Mouse (Mus musculus) adrenal gland (tissue): Measurements from ENCODE around the gene Tuba1c.

Experiments
- intact Hi-C: fragments of 180-260 bp; cut with DNase I; formaldehyde crosslinking; loops from one replicate; pipeline ENCODE4 v1.15.1; 2025

The Tuba1c gene

GRCm38 (mm10) chr15:98993865-98994264 lies 35.8 kb upstream of the Tuba1c start:
- intact Hi-C loops: loop anchor here (5.0 kb wide), 1 partner anchor 102 kb away; the partner anchor contains the start of gene Rhebl1

- intact Hi-C loops: loop anchor here (5.0 kb wide), 3 partner anchors 103 to 757 kb away; partner anchors contain the start of gene Rhebl1
These were observed 34.7 kb upstream of the Tuba1c start for GRCm38 (mm10) chr15:98994957-98995520.

GRCm38 (mm10) chr15:98996840-98997239 lies 32.9 kb upstream of the Tuba1c start:
- intact Hi-C loops: loop anchor here (5.0 kb wide), 2 partner anchors 120 to 755 kb away; no protein-coding TSS in a partner anchor

GRCm38 (mm10) chr15:98997938-98998774 lies 31.5 kb upstream of the Tuba1c start:
- intact Hi-C loops: loop anchor here (5.0 kb wide), 2 partner anchors 121 to 754 kb away; no protein-coding TSS in a partner anchor

GRCm38 (mm10) chr15:98998775-98999157 lies 30.9 kb upstream of the Tuba1c start:
- intact Hi-C loops: loop anchor here (5.0 kb wide), 2 partner anchors 121 to 754 kb away; no protein-coding TSS in a partner anchor

- intact Hi-C loops: no loop called here
These were observed 29.0 kb upstream of the Tuba1c start for GRCm38 (mm10) chr15:99000535-99001283.

GRCm38 (mm10) chr15:99001451-99001931 lies 28.2 kb upstream of the Tuba1c start:
- intact Hi-C loops: no loop called here

- intact Hi-C loops: no loop called here
These were observed 26.1 kb upstream of the Tuba1c start for GRCm38 (mm10) chr15:99003600-99003999.

GRCm38 (mm10) chr15:99008801-99009241 lies 20.9 kb upstream of the Tuba1c start:
- intact Hi-C loops: no loop called here

GRCm38 (mm10) chr15:99010896-99011295 lies 18.8 kb upstream of the Tuba1c start:
- intact Hi-C loops: no loop called here

- intact Hi-C loops: no loop called here
These were observed 17.7 kb upstream of the Tuba1c start for GRCm38 (mm10) chr15:99011946-99012345.

GRCm38 (mm10) chr15:99014496-99015030 lies 15.1 kb upstream of the Tuba1c start:
- intact Hi-C loops: no loop called here

- intact Hi-C loops: no loop called here
These were observed 12.3 kb upstream of the Tuba1c start for GRCm38 (mm10) chr15:99017355-99017761.

GRCm38 (mm10) chr15:99017986-99018385 lies 11.7 kb upstream of the Tuba1c start:
- intact Hi-C loops: no loop called here

- intact Hi-C loops: no loop called here
These were observed 11.1 kb upstream of the Tuba1c start for GRCm38 (mm10) chr15:99018630-99019029.

GRCm38 (mm10) chr15:99019436-99019835 lies 10.3 kb upstream of the Tuba1c start:
- intact Hi-C loops: no loop called here

GRCm38 (mm10) chr15:99020171-99020570 lies 9.5 kb upstream of the Tuba1c start:
- intact Hi-C loops: loop anchor here (5.0 kb wide), 1 partner anchor 37 kb away; the partner anchor contains the start of gene Prph

- intact Hi-C loops: loop anchor here (5.0 kb wide), 1 partner anchor 36 kb away; the partner anchor contains the start of gene Prph
These were observed 8.4 kb upstream of the Tuba1c start for GRCm38 (mm10) chr15:99021255-99021654.

- intact Hi-C loops: loop anchor here (5.0 kb wide), 1 partner anchor 33 kb away; the partner anchor contains the start of gene Prph
These were observed 4.9 kb upstream of the Tuba1c start for GRCm38 (mm10) chr15:99024668-99025314.

GRCm38 (mm10) chr15:99025414-99025813 lies 4.3 kb upstream of the Tuba1c start:
- intact Hi-C loops: no loop called here
